Mouse (Mus musculus): Measurements from ENCODE around the gene Olfr180. TPM values are rescaled to one million over a fixed set of nuclear protein-coding genes. Genes with fewer than 3 reads are reported as not detected.

The Olfr180 gene
- total RNA-seq (2021) = not detected
- long read RNA-seq, experiment 1 = 0 reads
- long read RNA-seq, experiment 2 = 0 reads

DNA sequence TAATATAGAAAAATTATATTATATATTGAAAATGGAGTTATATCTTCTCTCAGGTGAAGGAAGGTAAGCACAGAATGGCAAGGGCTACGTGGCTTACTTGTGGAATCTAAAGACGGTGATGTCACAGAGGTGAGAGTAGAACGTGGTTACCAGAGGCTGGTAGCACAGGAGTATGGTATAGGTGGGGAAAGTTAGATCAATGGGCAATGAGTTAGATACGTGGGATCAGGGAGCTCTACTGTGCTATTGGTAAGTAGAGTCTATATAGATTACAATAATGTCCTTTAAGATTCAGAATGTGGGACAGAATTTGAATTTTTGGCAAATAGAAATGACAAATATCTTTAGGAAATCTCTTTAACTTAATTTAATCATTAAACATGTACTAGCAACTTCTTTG, at the start of gene Olfr180:
Gene Olfr180, minus strand, starts transcription at position 101 of the 400 bp plus-strand sequence.
- DNase-seq (ENCODE audit: low spot score in 2 of 2) = no peak
- intact Hi-C loops (cut with DNase I) = no loop called here

DNA sequence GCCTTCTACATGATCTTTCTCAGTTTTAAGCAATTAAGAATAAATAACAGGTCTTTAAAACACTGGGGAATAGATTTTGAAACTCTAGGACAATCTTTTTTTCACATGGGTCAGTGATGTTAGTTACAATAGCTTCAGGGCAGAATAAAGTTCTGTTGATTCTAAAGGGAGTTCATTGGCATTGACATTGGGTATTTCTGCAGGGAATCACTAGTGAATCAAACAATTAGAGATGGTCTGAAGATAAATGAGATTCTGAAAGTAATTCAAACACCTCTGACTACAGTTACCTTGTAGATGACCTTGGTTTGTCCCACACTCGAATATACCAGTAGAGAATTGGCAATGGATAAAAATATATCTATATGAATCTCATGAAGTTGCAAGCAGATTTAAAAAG, 537 bp downstream of the Olfr180 start, which contains the start of gene Olfr181:
Gene Olfr181, minus strand, starts transcription at position 101 of the 400 bp plus-strand sequence.
- intact Hi-C loops (cut with DNase I) = no loop called here

DNA sequence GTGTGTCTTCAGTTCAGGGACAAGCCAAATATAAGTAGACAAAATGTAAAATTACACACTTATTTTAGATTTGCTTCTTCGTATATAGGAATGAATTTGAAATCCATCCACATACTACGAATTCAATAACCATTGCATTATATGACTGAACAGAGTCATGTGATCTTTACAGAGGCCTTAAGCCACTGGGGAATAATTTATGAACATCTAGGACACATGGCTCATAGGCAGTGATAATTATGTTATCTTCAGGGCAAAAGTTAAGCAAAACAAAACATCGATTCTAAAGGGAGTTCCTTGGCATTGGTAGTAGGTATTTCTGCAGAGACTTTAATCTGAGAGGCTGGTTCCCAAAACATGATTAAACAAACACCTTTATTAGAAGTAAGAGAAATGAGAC, 37.2 kb downstream of the Olfr180 start, which contains the start of gene Olfr178:
Gene Olfr178, minus strand, starts transcription at position 101 of the 400 bp plus-strand sequence.
- no peak for DNase-seq (ENCODE audit: low spot score in 2 of 2)
- intact Hi-C loops (cut with DNase I) = no loop called here

More for the DNA sequence above, 537 bp downstream of the Olfr180 start, which contains the start of gene Olfr181:
- DNase-seq (ENCODE audit: low spot score in 2 of 2) = no peak

DNA sequence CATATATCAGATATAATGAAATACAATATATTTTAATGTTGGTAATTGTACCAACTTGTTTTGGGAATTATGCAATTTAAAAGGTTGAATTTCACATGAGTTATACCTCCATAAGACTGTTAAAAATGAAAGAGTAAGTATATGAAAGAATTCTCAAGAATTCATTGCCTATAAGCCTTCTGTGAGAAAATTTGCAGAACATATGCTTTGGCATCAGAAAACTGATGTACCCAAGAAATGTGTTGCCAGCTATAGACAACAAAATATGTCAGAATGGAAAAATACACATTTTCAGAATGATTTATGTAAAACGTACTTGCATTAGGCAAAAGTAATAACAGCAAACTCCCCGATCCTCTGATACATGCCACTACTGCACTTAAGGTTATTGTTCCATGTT, 44.8 kb downstream of the Olfr180 start:
- DNase-seq (ENCODE audit: low spot score in 2 of 2) = peak in 1 of 2 experiments; percentile 8
- intact Hi-C loops (cut with DNase I) = no loop called here

DNA sequence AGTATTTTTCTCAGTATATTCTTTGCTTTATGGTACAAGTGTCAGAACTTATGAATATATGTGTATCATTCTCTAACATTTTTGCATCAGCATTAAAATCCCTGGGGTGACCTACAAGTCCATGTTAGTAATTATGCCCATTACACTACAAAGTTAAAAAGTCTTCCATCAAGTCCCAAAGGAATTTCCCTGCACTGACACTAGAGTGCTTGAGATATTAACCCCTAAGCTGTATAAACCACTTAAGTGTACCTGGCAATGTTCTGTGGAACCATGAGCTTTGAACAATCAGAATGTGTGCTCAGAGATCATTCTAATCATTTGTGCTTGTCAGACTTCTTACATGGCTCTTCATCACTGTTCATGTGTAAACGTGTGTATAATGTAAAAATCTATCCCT, 54.5 kb downstream of the Olfr180 start, which contains the start of gene Olfr177:
Gene Olfr177, minus strand, starts transcription at position 101 of the 400 bp plus-strand sequence.
- intact Hi-C loops (cut with DNase I) = no loop called here
- DNase-seq (ENCODE audit: low spot score in 2 of 2) = no peak

Other genes starting within 250 kb of the Olfr180 start
- not detected for gene Gpr15, start 210.3 kb downstream of the Olfr180 start, total RNA-seq (2021)
- 100 to 1,000 TPM; 108 to 121 TPM for gene Cldnd1, start 201.5 kb downstream of the Olfr180 start, total RNA-seq (2021)
- gene Olfr172, start 166.2 kb downstream of the Olfr180 start, total RNA-seq (2021) = not detected
- gene Olfr173, start 129.1 kb downstream of the Olfr180 start, total RNA-seq (2021) = not detected
- gene Olfr175-ps1, start 102.6 kb downstream of the Olfr180 start, total RNA-seq (2021) = not detected
- gene Olfr177, start 54.6 kb downstream of the Olfr180 start, total RNA-seq (2021) = not detected
- not detected for gene Olfr178, start 37.3 kb downstream of the Olfr180 start, total RNA-seq (2021)
- not detected for gene Olfr181, start 637 bp downstream of the Olfr180 start, total RNA-seq (2021)
- gene Olfr183, start 66.0 kb upstream of the Olfr180 start, total RNA-seq (2021) = not detected
- gene Olfr186, start 100.9 kb upstream of the Olfr180 start, total RNA-seq (2021) = not detected
- not detected for gene Olfr187, start 110.4 kb upstream of the Olfr180 start, total RNA-seq (2021)
- not detected for gene Olfr190, start 148.6 kb upstream of the Olfr180 start, total RNA-seq (2021)
- not detected for gene Olfr191, start 160.4 kb upstream of the Olfr180 start, total RNA-seq (2021)
- not detected for gene Olfr193, start 182.5 kb upstream of the Olfr180 start, total RNA-seq (2021)
- not detected for gene Olfr194, start 191.7 kb upstream of the Olfr180 start, total RNA-seq (2021)
- not detected for gene Olfr195, start 217.7 kb upstream of the Olfr180 start, total RNA-seq (2021)
- gene Olfr196, start 241.1 kb upstream of the Olfr180 start, total RNA-seq (2021) = not detected